Mouse (Mus musculus) monocyte, adult 2 months (primary cell): Measurements from ENCODE around the gene Ndufv3.
A peak's percentile ranks its signal among the peaks of the same experiment; 100 is the strongest.
"Not testable (repeated sequence)": the region's sequence is repeated elsewhere in the genome, so short reads cannot be mapped to it uniquely, and the experiment has no call there.

Experiments
- DNase-seq, 2 experiments: peaks; one replicate each; pipeline ENCODE4 v3.0.0; 2022; ENCODE audit warnings: low spot score in 2 of 2, low read depth in 1 of 2

Gene Ndufv3

DNA sequence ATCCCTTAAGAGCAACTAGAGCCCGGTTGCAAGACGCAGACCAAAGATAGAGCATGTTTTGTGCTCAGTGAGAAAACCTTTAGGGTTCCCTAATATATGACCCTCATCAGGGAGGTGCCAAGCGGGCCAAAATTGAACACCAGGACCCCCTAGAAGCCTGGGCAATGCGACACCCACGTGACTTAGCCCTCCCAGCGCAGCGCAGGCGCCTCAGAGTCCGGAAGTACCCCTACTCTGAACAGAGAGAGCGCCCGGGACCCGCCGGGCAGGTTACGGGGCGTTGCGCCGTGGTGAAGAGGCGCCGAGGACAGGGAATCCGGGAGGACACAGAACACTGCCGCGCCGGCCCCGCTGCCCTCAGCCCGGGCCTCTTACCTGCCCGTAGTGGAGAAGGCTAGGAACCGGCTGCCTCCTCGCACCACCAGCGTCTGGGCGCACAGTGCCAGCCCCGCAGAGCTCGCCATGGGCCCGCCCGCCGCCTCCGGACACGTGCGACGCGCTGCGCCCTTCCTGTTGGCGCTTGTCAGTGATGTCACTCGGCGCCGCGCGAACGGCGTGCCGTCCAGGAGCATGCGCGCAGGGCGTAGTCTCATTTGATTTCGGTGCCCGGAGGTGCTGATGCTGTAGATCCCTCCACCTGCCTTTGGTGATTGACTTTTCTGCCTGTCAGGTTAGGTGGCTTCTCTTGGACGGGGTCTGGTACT is 8.0 kb upstream of the Ndufv3 start:
- peak; percentile 33 to 74 for DNase-seq

DNA sequence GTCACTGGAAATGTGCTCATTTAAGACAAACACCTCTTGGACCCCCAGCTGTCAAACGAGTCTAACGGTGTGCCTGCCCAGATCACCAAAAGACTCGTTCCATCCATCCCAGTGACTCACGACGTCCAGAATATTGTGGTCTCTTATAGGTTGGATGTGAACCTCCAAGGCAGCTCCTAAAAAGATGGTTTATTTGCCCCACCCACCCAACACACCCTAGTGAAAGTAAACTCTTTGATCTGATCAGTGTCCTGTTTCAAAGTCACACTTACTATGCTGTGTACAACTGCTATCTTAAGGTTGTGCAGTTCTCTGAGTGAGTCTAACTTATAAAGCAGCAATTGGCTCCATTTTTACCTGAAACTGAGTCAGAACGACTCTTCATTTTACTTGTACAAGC is 7.3 kb upstream of the Ndufv3 start:
- no peak for DNase-seq

GRCm38 (mm10) chr17:31514696-31515095 is 5.2 kb upstream of the Ndufv3 start:
- no peak for DNase-seq

DNA sequence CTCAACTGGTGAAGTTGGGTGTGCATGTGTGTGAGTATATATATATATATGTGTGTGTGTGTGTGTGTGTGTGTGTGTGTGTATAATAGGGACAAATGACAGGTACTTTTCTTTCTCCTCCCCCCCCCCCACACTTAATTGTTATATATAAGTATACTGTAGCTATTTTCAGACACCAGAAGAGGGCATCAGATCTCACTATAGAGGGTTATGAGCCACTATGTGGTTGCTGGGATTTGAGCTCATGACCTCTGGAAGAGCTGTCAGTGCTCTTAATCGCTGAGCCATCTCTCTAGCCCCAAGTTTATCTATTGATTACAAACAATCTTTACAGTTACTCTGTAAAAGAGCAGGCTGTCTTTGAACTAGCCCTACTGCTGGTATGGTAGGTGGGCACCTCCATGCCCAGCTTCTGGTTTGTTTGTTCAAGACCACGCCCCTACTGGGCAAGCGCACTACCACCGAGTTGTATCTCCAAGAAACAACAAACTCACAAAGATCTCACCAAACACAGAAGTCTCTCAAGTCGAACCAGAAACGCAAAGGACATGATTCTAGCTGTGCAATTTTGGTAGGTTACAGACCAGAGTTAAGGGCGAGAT is 470 bp upstream of the Ndufv3 start:
- no peak for DNase-seq

DNA sequence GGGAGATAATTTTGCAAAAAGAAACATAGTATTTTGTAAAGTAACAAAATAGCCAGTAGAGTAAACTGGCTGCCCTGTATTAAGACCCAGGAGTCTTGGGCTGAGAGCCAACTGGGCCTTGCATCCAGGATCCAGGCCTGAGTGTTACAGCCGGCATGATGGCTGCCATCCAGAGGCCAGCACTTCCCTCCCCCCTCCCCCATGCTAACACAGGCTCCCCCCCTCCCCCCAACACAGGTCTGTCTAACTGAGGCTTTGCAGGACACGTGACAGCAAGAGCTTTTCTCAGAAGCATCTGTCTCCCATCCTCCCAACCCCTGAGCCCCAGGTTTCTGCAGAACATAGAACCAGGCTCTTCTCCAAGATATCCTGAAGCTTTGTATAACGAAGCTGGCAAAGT is 980 bp downstream of the Ndufv3 start:
- no peak for DNase-seq

GRCm38 (mm10) chr17:31521948-31522347 is 2.0 kb downstream of the Ndufv3 start:
- no peak for DNase-seq

DNA sequence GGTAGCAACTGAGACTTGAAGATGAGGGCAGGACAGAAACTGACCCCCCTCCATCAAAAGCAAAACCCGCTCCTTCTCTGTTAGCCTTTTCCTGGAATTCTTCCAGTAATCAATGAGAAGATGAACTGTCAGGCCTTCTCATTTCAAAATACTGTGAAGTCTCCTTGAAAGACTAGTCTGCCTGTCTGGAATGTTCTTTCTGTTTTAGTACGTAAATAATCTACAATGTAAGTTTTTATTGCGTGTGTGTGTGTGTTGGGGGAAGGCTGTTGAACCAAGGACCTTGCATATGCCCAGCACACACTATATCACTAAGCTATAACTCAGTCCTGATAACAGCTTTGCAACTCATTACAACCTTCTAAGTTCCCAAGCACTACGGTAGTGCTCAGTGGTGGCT is 5.2 kb downstream of the Ndufv3 start:
- no peak for DNase-seq

GRCm38 (mm10) chr17:31525816-31526215 is 5.9 kb downstream of the Ndufv3 start:
- no peak for DNase-seq

DNA sequence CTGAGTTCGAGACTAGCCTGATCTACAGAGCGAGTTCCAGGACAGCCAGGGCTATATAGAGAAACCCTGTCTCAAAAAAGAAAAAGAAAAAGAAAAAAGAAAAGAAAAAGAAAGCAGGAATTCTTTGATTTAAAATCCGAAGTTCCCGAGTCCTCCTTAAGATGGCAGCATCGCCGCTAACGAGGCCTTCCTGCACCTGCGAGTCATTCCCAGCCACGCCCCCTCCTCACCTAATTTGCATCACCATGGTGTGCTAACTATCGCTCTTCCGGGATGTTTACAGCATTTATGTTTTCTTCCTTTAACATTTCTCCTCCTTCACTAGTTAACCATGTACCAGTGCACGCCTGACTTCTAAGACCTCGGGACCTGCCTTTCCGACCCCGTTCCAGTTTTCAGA is 9.4 kb downstream of the Ndufv3 start:
- DNase-seq, result no peak

DNA sequence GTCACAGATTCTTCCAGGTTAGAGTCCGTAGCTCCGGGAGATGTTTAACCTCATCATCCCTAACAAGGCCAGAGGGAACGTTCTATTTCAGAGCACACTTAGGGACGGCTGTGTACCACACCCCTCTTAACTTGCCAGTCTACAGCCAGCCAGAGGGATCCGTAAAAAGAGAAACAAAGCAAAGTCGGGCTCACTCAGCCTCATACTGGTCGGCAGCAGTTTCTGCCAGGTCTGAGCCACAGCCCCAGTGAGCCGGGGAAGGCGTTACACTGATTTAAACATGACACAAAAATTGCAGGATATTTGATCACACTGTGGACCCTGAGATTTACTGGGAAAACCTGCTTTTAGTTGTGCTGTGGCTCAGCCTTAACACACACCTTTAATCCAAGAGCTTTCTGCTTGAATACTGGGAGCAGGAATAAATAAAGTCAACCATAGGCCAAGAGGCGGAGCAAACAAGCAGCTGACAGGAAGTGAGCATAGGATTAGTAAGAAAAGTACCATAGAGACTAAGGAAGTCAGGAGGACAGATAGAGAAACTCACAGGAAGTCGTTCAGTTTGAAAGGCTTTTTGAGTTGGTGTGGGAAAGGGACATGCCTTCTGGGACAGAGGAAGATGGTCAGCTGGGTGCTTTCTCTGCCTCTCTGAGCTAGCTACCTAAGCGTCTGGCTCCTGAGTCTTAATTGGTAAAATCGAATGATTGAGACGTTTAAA is 11.7 kb downstream of the Ndufv3 start:
- DNase-seq, result no peak

GRCm38 (mm10) chr17:31532331-31532730 is 12.4 kb downstream of the Ndufv3 start:
- not testable (repeated sequence) for DNase-seq

DNA sequence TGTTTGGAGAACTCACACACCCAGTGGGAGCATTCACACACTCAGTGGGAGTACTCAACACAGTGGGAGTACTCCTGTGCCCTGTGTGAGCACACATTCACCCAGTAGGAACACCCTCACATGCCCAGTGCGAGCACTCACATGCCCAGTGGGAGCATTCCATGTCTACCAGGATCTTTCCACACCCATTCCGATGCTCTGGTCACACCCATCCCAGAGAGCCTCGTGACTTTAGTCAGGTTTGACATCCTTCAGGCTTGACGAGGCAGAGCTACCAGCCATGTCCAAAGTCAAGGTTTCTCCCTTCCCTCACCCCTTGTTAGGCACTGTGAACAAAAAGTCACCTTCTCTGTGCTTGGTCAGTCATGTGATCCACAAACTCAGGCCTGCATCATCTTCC is 15.4 kb downstream of the Ndufv3 start:
- no peak for DNase-seq

- no peak for DNase-seq
Observed at GRCm38 (mm10) chr17:31535871-31536629, 16.1 kb downstream of the Ndufv3 start.

- DNase-seq, result no peak
Observed at GRCm38 (mm10) chr17:31540101-31540500, 20.2 kb downstream of the Ndufv3 start.

DNA sequence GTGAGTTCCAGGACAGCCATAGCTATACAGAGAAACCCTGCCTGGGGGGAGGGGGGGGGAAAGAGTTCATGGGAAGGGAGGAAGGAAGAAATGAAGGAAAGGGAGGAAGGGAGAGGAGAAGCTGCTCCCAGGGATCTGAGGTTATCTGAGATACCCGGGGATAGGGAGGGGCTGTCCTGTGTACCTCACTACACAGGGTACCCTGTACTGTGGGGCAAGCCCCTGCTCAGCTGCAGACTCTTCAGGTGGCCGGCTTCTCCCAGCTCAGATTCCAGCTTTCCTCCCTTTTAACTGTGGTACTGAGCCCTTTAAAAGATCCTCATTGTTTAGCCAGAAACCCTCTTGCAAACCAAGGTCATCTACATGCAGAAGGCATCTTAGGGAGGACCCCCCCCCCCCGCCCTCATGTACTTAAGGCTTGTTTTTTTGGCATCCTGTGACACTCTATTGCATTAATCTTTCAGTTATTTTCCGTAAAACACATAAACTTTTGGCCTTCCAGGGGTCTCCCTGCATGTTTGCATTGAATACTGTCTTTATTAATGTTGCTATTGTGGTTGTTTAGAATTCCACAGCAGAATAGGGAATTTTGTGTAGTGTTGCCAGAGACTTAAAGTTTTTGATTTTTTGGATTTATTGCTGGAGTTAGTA is 21.0 kb downstream of the Ndufv3 start:
- DNase-seq, result no peak

- no peak for DNase-seq
Observed at GRCm38 (mm10) chr17:31541460-31541831, 21.5 kb downstream of the Ndufv3 start.

DNA sequence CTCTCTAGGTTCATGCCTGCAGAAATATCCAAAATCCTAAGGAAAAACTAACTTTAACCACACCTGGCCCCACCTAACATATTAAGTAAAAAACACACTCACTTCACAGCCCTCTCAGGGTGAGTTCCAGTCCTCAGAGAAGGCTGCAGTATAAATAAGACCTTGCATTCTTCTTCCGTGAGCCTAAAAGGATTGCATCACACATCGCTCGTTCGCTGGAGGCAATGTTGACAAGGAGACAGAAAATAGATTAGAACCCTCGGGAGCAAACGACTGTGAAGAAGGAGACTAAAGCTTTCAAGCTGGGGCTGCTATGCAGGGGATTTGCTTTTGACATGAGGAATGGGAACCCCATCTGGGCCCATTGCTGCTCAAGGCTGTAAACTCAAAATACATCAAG is 23.7 kb downstream of the Ndufv3 start:
- no peak for DNase-seq

DNA sequence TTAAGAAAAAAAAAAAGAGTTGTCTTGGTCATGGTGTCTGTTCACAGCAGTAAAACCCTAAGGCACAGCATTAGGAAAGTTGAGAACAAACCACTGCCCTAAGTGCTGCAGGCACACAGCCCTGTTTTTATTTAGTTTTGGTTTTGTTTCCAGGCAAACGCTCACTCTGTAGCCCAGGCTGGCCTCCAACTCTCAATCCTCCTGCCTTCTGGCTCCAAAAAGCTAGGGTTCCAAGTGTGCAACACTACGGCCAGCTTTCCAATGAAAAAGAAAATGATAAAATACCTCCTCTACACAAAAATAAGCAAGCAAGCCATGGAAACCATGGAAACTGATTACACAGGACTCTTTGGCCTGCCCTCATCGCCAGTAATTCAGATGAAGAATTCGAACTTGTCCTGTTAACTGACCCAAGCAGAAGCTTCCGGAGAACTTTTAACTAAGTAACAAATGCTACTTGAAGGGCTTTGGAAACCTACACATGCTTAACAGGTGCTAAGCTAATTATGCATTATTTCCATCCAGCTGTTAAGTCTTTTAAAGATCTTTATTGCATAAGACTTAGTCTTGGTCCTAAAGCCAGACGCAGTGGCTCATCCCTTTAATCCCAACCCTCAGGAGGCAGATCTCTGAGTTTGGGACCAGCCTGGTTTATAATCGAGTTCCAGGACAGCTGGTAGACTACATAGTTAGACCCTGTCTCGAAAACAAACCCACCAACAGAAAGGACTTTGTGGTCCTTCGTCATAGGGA is 26.7 kb downstream of the Ndufv3 start:
- no peak for DNase-seq

DNA sequence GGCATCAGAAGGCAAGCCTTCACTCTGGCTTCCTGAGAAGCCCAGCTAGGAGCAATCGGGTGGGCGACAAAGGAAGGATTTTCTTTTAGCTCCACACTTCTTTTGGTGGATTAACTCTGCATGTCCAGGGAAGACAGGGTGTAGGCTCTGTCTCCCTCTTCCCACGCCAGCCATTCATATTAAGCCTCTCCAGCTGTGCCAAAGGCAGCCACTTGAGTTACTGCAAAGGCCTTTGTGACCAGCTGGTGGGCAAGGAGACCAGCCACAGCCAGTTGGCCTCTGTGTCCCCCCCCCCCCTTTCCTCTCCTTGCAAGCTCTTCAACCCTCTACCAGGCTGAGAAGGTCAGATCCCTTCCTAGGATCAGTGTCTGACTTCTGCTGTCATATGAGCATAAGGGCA is 28.1 kb downstream of the Ndufv3 start:
- no peak for DNase-seq

GRCm38 (mm10) chr17:31549389-31549788 is 29.5 kb downstream of the Ndufv3 start:
- DNase-seq, result no peak

DNA sequence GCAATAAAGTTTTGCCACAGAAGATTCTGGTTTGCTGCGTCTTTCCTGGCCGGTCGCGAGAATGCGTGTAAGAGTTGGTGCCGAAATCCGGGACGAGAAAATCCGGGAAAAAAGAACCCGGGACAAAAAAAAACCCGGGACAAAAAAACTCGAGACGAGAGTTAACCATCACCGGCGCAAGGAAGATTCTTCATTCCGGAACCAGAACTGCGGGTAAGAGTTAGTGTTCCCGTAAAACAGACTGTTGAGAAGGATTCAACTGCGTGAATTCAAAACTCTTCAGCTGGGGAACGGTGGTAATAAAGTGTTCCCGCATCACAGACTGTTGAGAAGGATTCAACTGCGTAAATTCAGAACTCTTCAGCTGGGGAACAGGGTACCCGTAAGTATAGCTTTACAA is 32.7 kb downstream of the Ndufv3 start:
- not testable (repeated sequence) for DNase-seq
